Mouse (Mus musculus) CH12.LX (cell line): Measurements from ENCODE around the gene Nlrp6.

Source experiments
- TBP ChIP-seq: conservative IDR thresholded peaks from 2 replicates; pipeline ENCODE4 v1.6.1; 2011; ENCODE audit warnings: low read depth, low read length, improper control_type of control experiment
- TCF12 ChIP-seq: IDR thresholded peaks from 2 replicates; pipeline ENCODE4 v1.6.1; 2014; ENCODE audit warnings: low read depth, mild to moderate bottlenecking, inconsistent platforms, low read length, improper control_type of control experiment
- UBTF ChIP-seq: IDR thresholded peaks from 2 replicates; pipeline ENCODE4 v1.6.1; 2012; ENCODE audit warnings: low read depth, mild to moderate bottlenecking, inconsistent platforms, low read length, improper control_type of control experiment, moderate library complexity
- ZMIZ1 ChIP-seq: IDR thresholded peaks from 2 replicates; pipeline ENCODE4 v1.6.1; 2012; ENCODE audit warnings: low read depth, mild to moderate bottlenecking, inconsistent platforms, low read length, improper control_type of control experiment

- TF ChIP-seq ZMIZ1 (no peak), TCF12 (no peak), UBTF (no peak), TBP (no peak)
Observed at GRCm38 (mm10) chr7:140955342-140955741, 34.6 kb downstream of the Nlrp6 start.
